In the genomic region with DNA sequence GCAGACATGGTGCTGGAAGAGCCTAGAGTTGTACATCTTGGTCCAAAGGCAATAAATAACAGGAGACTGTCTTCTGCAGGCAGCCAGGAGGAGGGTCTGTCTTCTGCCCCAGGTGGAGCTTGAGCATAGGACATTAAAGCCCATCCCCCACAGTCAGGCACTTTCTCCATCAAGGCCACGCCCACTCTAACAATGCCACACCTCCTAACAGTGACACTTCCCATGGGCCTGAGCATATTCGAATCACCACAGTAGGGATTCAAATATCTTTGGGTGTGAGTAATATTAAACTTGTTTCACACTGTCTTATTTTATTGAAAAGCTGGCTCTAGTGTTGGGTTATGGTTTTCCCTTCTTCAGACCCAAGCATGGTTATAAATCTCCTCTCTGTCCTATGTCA, we compare ENCODE assay signal across 24 mouse cellular contexts. TPM values are rescaled to one million over a fixed set of nuclear protein-coding genes. Genes with fewer than 3 reads are reported as not detected.
DNase-seq lines count a peak whose midpoint lies in the region; ATAC-seq lines count a peak whose summit lies in the region.
"Had no signal": no experiment of that assay in that cellular context is flagged by ENCODE, and none has a peak within 500 bp of the region (broad histone marks: within the 10 kb centered on the region; RNA-seq: fewer than 3 reads in every experiment).

No protein-coding gene starts in this region.

- peak; percentile 12 for DNase-seq in thymus, postnatal 4 days
- no peak for DNase-seq in thymus, postnatal 10 days (ENCODE audit: low spot score in 2 of 2)
- DNase-seq in ES-CJ7 (ENCODE audit: low read depth, low spot score) (peak; percentile 56), MEL-GATA-1-ER (ENCODE audit: extremely low read depth, low read depth) (peak; percentile 25), ZHBTc4 (ENCODE audit: low read depth, low spot score) (peak; percentile 49)
- DNase-seq in left cerebral cortex, postnatal 4 days: no peak
- DNase-seq in kidney, postnatal 4 days: no peak
- no peak for DNase-seq in forebrain, embryonic 14.5 days (ENCODE audit: low spot score)
- DNase-seq: adrenal gland, adult 2 months; adrenal gland, postnatal 10 days; adrenal gland, postnatal 25 days; B cell, adult 2 months had no signal

- no peaks in the 10 kb centered on the region for H3K4me1 ChIP-seq in forebrain, embryonic 14.5 days (ENCODE audit: control insufficient read depth, insufficient read depth, low read length)
- H3K4me1 ChIP-seq: embryonic facial prominence, embryonic 10.5 days; embryonic facial prominence, embryonic 12.5 days; forebrain, embryonic 13.5 days had no signal

- no peak overlapping the region for H3K4me2 ChIP-seq in forebrain, embryonic 14.5 days (ENCODE audit: low read length)
- H3K4me2 ChIP-seq: embryonic facial prominence, embryonic 12.5 days; forebrain, embryonic 13.5 days had no signal

- no peak overlapping the region for H3K4me3 ChIP-seq in forebrain, embryonic 14.5 days (ENCODE audit: low read depth, low read length)
- H3K4me3 ChIP-seq: embryonic facial prominence, embryonic 10.5 days; embryonic facial prominence, embryonic 12.5 days; forebrain, embryonic 13.5 days had no signal

- no peaks in the 10 kb centered on the region for H3K9me3 ChIP-seq in forebrain, embryonic 14.5 days (replicated peaks; ENCODE audit: control insufficient read depth, low read length)
- H3K9me3 ChIP-seq: embryonic facial prominence, embryonic 12.5 days; forebrain, embryonic 13.5 days had no signal

- H3K36me3 ChIP-seq in forebrain, embryonic 14.5 days (ENCODE audit: control insufficient read depth, insufficient read depth, low read length): no peaks in the 10 kb centered on the region
- H3K36me3 ChIP-seq: embryonic facial prominence, embryonic 10.5 days; embryonic facial prominence, embryonic 12.5 days had no signal

- 84% methylated on average over 2 of the region's 2 CpGs for whole genome bisulfite sequencing in forebrain, embryonic 14.5 days

- no peak overlapping the region for H3K9ac ChIP-seq in forebrain, embryonic 14.5 days (ENCODE audit: low read length)
- H3K9ac ChIP-seq: embryonic facial prominence, embryonic 12.5 days; forebrain, embryonic 13.5 days had no signal

- no peak for ATAC-seq in forebrain, embryonic 14.5 days
- ATAC-seq: CD4-positive, CD25-positive, alpha-beta regulatory T cell, adult 4 months; forebrain, embryonic 13.5 days; forebrain, embryonic 16.5 days had no signal

- intact Hi-C loops in left cerebral cortex, postnatal 4 days (cut with DNase I): no loop called here

- H3K27ac ChIP-seq in forebrain, embryonic 14.5 days (ENCODE audit: low read depth, low read length): no peak overlapping the region
- H3K27ac ChIP-seq: embryonic facial prominence, embryonic 10.5 days; embryonic facial prominence, embryonic 12.5 days; forebrain, embryonic 13.5 days had no signal

- H3K27me3 ChIP-seq in forebrain, embryonic 14.5 days (replicated peaks; ENCODE audit: control insufficient read depth, insufficient read depth, low read length): no peaks in the 10 kb centered on the region
- H3K27me3 ChIP-seq: CH12.LX; embryonic facial prominence, embryonic 12.5 days; forebrain, embryonic 13.5 days had no signal

RNA-seq across cellular contexts. Expression of gene Cd3d, which starts 10.2 kb away (rescaled TPM):
- total RNA-seq in left cerebral cortex, postnatal 4 days (2021): not detected
- not detected in 2 replicates for polyA plus RNA-seq in forebrain, embryonic 14.5 days (2014; fragmentation: Nextera tagmentation; extraction: Ambion mirVana)
- total RNA-seq: adrenal gland, postnatal 25 days; ES-E14 had no signal
- polyA plus RNA-seq: brain, embryonic 14.5 days; cortical plate, adult 2 months; embryonic facial prominence, embryonic 10.5 days; embryonic facial prominence, embryonic 12.5 days; embryonic facial prominence, embryonic 14.5 days; forebrain, embryonic 11.5 days; forebrain, embryonic 13.5 days; forebrain, embryonic 16.5 days had no signal

RNA-seq across cellular contexts. Expression of gene Cd3g, which starts 11.6 kb away (rescaled TPM):
- not detected for total RNA-seq in left cerebral cortex, postnatal 4 days (2021)
- polyA plus RNA-seq in forebrain, embryonic 14.5 days (2014; fragmentation: Nextera tagmentation; extraction: Ambion mirVana): not detected in 2 replicates
- polyA plus RNA-seq: adrenal gland, adult 2 months; brain, embryonic 14.5 days; cortical plate, adult 2 months; embryonic facial prominence, embryonic 10.5 days; embryonic facial prominence, embryonic 12.5 days; forebrain, embryonic 11.5 days; forebrain, embryonic 13.5 days; forebrain, embryonic 16.5 days; frontal cortex, adult 2 months had no signal

RNA-seq across cellular contexts. Expression of gene Cd3e, which starts 17.6 kb away (rescaled TPM):
- not detected for total RNA-seq in left cerebral cortex, postnatal 4 days (2021)
- polyA plus RNA-seq in forebrain, embryonic 14.5 days (2014; fragmentation: Nextera tagmentation; extraction: Ambion mirVana): not detected in 2 replicates
- total RNA-seq: CH12.LX had no signal
- polyA plus RNA-seq: brain, embryonic 14.5 days; cortical plate, adult 2 months; embryonic facial prominence, embryonic 10.5 days; embryonic facial prominence, embryonic 12.5 days; forebrain, embryonic 11.5 days; forebrain, embryonic 13.5 days; forebrain, embryonic 16.5 days had no signal

RNA-seq across cellular contexts. Expression of gene Ube4a, which starts 26.4 kb away (rescaled TPM):
- 100 to 1,000 TPM in 1 of 2 experiments, 10 to 100 TPM in 1; 95.1 to 104 TPM for total RNA-seq in left cerebral cortex, postnatal 4 days (2021)
- polyA plus RNA-seq in forebrain, embryonic 14.5 days (2014; fragmentation: Nextera tagmentation; extraction: Ambion mirVana): 46.0 and 53.0 TPM in 2 replicates

RNA-seq across cellular contexts. Expression of gene Mpzl2, which starts 47.8 kb away (rescaled TPM):
- total RNA-seq in left cerebral cortex, postnatal 4 days (2021): 1 to 10 TPM; 1.3 to 1.5 TPM
- 0.18 and 0.38 TPM in 2 replicates for polyA plus RNA-seq in forebrain, embryonic 14.5 days (2014; fragmentation: Nextera tagmentation; extraction: Ambion mirVana)
- polyA plus RNA-seq: forebrain, embryonic 13.5 days had no signal

Comparison
In these comparisons a context has a peak if more than half of its experiments do, and no peak if none do; other contexts are left out.
1. DNase-seq: peak in thymus, postnatal 4 days (single experiment), ES-CJ7 (single experiment), MEL-GATA-1-ER (single experiment) and ZHBTc4 (single experiment); none in thymus, postnatal 10 days (0 of 2), left cerebral cortex, postnatal 4 days (single experiment), kidney, postnatal 4 days (0 of 2) and forebrain, embryonic 14.5 days (single experiment).